Mouse (Mus musculus) CH12.LX (cell line): ENCODE results near the gene 4933402D24Rik. TPM values are rescaled to one million over a fixed set of nuclear protein-coding genes. Genes with fewer than 3 reads are reported as not detected.

Source experiments
- DNase-seq: peaks from one replicate; pipeline ENCODE4 v3.0.0-alpha.2; 2013; ENCODE audit errors: extremely low read depth
- H3K27ac ChIP-seq: 2 replicates; pipeline ENCODE4 v1.5.1; 2012; ENCODE audit warnings: low read depth, mild to moderate bottlenecking, control low read depth, moderate library complexity; ENCODE audit not compliant: insufficient read depth
- H3K27me3 ChIP-seq: replicated peaks from 2 replicates; pipeline ENCODE3; 2012; ENCODE audit warnings: inconsistent platforms
- H3K36me3 ChIP-seq, 2 experiments: replicated peaks in 1 of 2; 2 replicates each; pipeline versions ENCODE3 to v1.6.1; 2012; ENCODE audit warnings: inconsistent platforms in 1 of 2, low read length in 1 of 2, mild to moderate bottlenecking in 1 of 2, mixed read lengths in 1 of 2, moderate library complexity in 1 of 2; ENCODE audit not compliant: control insufficient read depth in 1 of 2, insufficient read depth in 1 of 2
- H3K4me1 ChIP-seq, 2 experiments: 2 replicates each; pipeline ENCODE4 v1.6.1; 2012; ENCODE audit warnings: inconsistent platforms in 1 of 2, moderate library complexity in 1 of 2; ENCODE audit not compliant: insufficient read depth in 2 of 2, control insufficient read depth in 1 of 2
- H3K4me2 ChIP-seq: 2 replicates; pipeline ENCODE4 v1.6.1; 2012; ENCODE audit warnings: low read depth, mild to moderate bottlenecking, control low read depth; ENCODE audit not compliant: poor library complexity, insufficient read depth, severe bottlenecking
- H3K4me3 ChIP-seq, 3 experiments: fragments of 150-350 bp in 1 of 3; sonication (generic) in 1 of 3; replicated peaks in 1 of 3; 2 replicates each; pipeline versions ENCODE3 to v1.5.1; 2011 to 2012; ENCODE audit warnings: low read depth in 2 of 3, low read length in 2 of 3, mild to moderate bottlenecking in 2 of 3, moderate library complexity in 2 of 3, control low read depth in 1 of 3, improper control_type of control experiment in 1 of 3, inconsistent platforms in 1 of 3, mixed read lengths in 1 of 3; ENCODE audit not compliant: poor library complexity in 1 of 3
- H3K79me2 ChIP-seq: replicated peaks from 2 replicates; pipeline ENCODE4 v1.6.1; 2012; ENCODE audit warnings: mild to moderate bottlenecking, moderate library complexity; ENCODE audit not compliant: control insufficient read depth, poor library complexity, insufficient read depth, severe bottlenecking; ENCODE audit errors: extremely low read depth
- H3K9ac ChIP-seq: 2 replicates; pipeline ENCODE4 v1.6.1; 2012; ENCODE audit warnings: low read depth, mild to moderate bottlenecking, control low read depth, moderate library complexity; ENCODE audit not compliant: insufficient read depth
- H3K9me3 ChIP-seq: replicated peaks from 2 replicates; pipeline ENCODE3; 2012; ENCODE audit warnings: low read length, inconsistent platforms, mixed read lengths
- BHLHE40 ChIP-seq: IDR thresholded peaks from 2 replicates; pipeline ENCODE4 v1.6.1; 2011; ENCODE audit warnings: mild to moderate bottlenecking, low read depth, low read length, improper control_type of control experiment
- CHD1 ChIP-seq: IDR thresholded peaks from 2 replicates; pipeline ENCODE4 v1.6.1; 2012; ENCODE audit warnings: low read depth, low read length, improper control_type of control experiment, inconsistent platforms
- E2F4 ChIP-seq: IDR thresholded peaks from 2 replicates; pipeline ENCODE4 v1.6.1; 2011; ENCODE audit warnings: low read depth, low read length, improper control_type of control experiment; ENCODE audit not compliant: insufficient replicate concordance
- ELF1 ChIP-seq: IDR thresholded peaks from 2 replicates; pipeline ENCODE4 v1.6.1; 2014; ENCODE audit warnings: low read depth, mild to moderate bottlenecking, inconsistent platforms, low read length, improper control_type of control experiment
- EP300 ChIP-seq: IDR thresholded peaks from 2 replicates; pipeline ENCODE4 v1.6.1; 2011; ENCODE audit warnings: low read length, improper control_type of control experiment
- ETS1 ChIP-seq: conservative IDR thresholded peaks from 2 replicates; pipeline ENCODE4 v1.6.1; 2012; ENCODE audit warnings: low read depth, mild to moderate bottlenecking, inconsistent platforms, low read length, improper control_type of control experiment, moderate library complexity
- GABPA ChIP-seq: IDR thresholded peaks from 2 replicates; pipeline ENCODE4 v1.6.1; 2012; ENCODE audit warnings: low read depth, low read length, improper control_type of control experiment, inconsistent platforms; ENCODE audit not compliant: insufficient replicate concordance
- IRF4 ChIP-seq: IDR thresholded peaks from 2 replicates; pipeline ENCODE4 v1.6.1; 2014; ENCODE audit warnings: low read depth, mild to moderate bottlenecking, inconsistent platforms, low read length, improper control_type of control experiment
- JUND ChIP-seq: conservative IDR thresholded peaks from 2 replicates; pipeline ENCODE4 v1.6.1; 2011; ENCODE audit warnings: low read depth, low read length, improper control_type of control experiment
- KAT2A ChIP-seq: IDR thresholded peaks from 2 replicates; pipeline ENCODE4 v1.6.1; 2012; ENCODE audit warnings: low read length, improper control_type of control experiment, inconsistent platforms; ENCODE audit not compliant: insufficient replicate concordance
- MAX ChIP-seq: IDR thresholded peaks from 2 replicates; pipeline ENCODE4 v1.6.1; 2011; ENCODE audit warnings: low read length, improper control_type of control experiment
- MAZ ChIP-seq: IDR thresholded peaks from 2 replicates; pipeline ENCODE4 v1.6.1; 2012; ENCODE audit warnings: low read depth, mild to moderate bottlenecking, inconsistent platforms, low read length, improper control_type of control experiment, moderate library complexity
- MEF2A ChIP-seq: IDR thresholded peaks from 2 replicates; pipeline ENCODE4 v1.6.1; 2014; ENCODE audit warnings: low read depth, mild to moderate bottlenecking, inconsistent platforms, low read length, improper control_type of control experiment, borderline replicate concordance
- MXI1 ChIP-seq: IDR thresholded peaks from 2 replicates; pipeline ENCODE4 v1.6.1; 2011; ENCODE audit warnings: mild to moderate bottlenecking, low read depth, low read length, improper control_type of control experiment
- MYC ChIP-seq: IDR thresholded peaks from 2 replicates; pipeline ENCODE4 v1.6.1; 2011; ENCODE audit warnings: low read depth, mild to moderate bottlenecking, improper control_type of control experiment, low read length
- NELFE ChIP-seq: IDR thresholded peaks from 2 replicates; pipeline ENCODE4 v1.6.1; 2011; ENCODE audit warnings: low read depth, low read length, improper control_type of control experiment
- NRF1 ChIP-seq: IDR thresholded peaks from 2 replicates; pipeline ENCODE4 v1.6.1; 2014; ENCODE audit warnings: low read depth, mild to moderate bottlenecking, inconsistent platforms, low read length, improper control_type of control experiment, moderate library complexity
- PAX5 ChIP-seq: IDR thresholded peaks from 2 replicates; pipeline ENCODE4 v1.6.1; 2012; ENCODE audit warnings: low read length, inconsistent platforms, mixed read lengths
- RAD21 ChIP-seq: IDR thresholded peaks from 2 replicates; pipeline ENCODE4 v1.6.1; 2011; ENCODE audit warnings: low read depth, mild to moderate bottlenecking, low read length, improper control_type of control experiment, moderate library complexity
- RCOR1 ChIP-seq: conservative IDR thresholded peaks from 2 replicates; pipeline ENCODE4 v1.6.1; 2012; ENCODE audit warnings: low read depth, mild to moderate bottlenecking, inconsistent platforms, low read length, improper control_type of control experiment
- SMC3 ChIP-seq: IDR thresholded peaks from 2 replicates; pipeline ENCODE4 v1.6.1; 2011; ENCODE audit warnings: low read depth, low read length, improper control_type of control experiment
- TBP ChIP-seq: conservative IDR thresholded peaks from 2 replicates; pipeline ENCODE4 v1.6.1; 2011; ENCODE audit warnings: low read depth, low read length, improper control_type of control experiment
- UBTF ChIP-seq: IDR thresholded peaks from 2 replicates; pipeline ENCODE4 v1.6.1; 2012; ENCODE audit warnings: low read depth, mild to moderate bottlenecking, inconsistent platforms, low read length, improper control_type of control experiment, moderate library complexity
- USF2 ChIP-seq: conservative IDR thresholded peaks from 2 replicates; pipeline ENCODE4 v1.6.1; 2011; ENCODE audit warnings: low read depth, low read length, improper control_type of control experiment
- ZC3H11A ChIP-seq: IDR thresholded peaks from 2 replicates; pipeline ENCODE4 v1.6.1; 2012; ENCODE audit warnings: low read depth, mild to moderate bottlenecking, inconsistent platforms, low read length, improper control_type of control experiment
- ZKSCAN1 ChIP-seq: IDR thresholded peaks from 2 replicates; pipeline ENCODE4 v1.6.1; 2012; ENCODE audit warnings: low read depth, inconsistent platforms, low read length, improper control_type of control experiment, borderline replicate concordance
- ZMIZ1 ChIP-seq: IDR thresholded peaks from 2 replicates; pipeline ENCODE4 v1.6.1; 2012; ENCODE audit warnings: low read depth, mild to moderate bottlenecking, inconsistent platforms, low read length, improper control_type of control experiment
- dilution Hi-C: fragments of 300-500 bp; cut with MboI; formaldehyde crosslinking; loops from 2 replicates; pipeline ENCODE4 v1.14.3; 2020; ENCODE audit warnings: low sequenced_read_pairs; ENCODE audit not compliant: extremely low pct_unique_long_range_greater_than_20kb, extremely low pct_ligation_motif_present
- in situ Hi-C: fragments of 300-500 bp; cut with MboI; formaldehyde crosslinking; loops from 3 replicates; pipeline ENCODE4 v1.14.3; 2019; ENCODE audit warnings: low sequenced_read_pairs, low pct_ligation_motif_present, low pct_unique_long_range_greater_than_20kb, mixed read lengths
- polyA plus RNA-seq: library from polyadenylated mRNA; unstranded; fragments of >175 nt; gene quantifications from 2 replicates; pipeline ENCODE4 v1.2.1, GENCODE M21; 2012; ENCODE audit warnings: low read depth; ENCODE audit not compliant: insufficient read length
- total RNA-seq, 2 experiments: library from RNA; depleted of rRNA; stranded (reverse); fragments of 300-350 nt in 1 of 2; fragments of >200 nt in 1 of 2; gene quantifications; 2 replicates each; pipeline ENCODE4 v1.2.3; 2012 to 2014

The 4933402D24Rik gene
- total and polyA plus RNA-seq, 3 experiments = not detected

DNA sequence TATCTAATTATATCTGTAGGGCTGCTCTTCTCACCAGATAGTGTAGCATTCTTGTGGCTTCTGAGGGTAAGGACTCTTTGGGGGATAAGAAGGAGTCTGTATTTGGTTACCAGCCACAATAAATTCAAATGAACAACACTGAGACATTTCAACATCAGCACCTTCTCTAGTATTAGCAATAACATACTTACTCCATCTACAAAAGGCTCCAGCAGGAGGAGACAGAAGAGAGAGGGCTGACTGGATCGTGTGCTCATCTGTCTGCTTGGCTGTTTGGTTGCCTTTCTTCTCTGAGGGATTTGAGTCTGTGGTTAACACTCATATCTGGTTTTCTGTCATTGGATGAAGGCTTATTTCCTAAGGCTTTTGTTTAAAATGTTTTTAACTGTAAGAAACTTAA is 7.3 kb upstream of the 4933402D24Rik start:
- Histone ChIP-seq H3K4me2 (no peak overlapping the region), H3K27ac (no peak overlapping the region), H3K36me3 (no peaks in the 10 kb centered on the region), H3K9me3 (no peaks in the 10 kb centered on the region)
- in situ Hi-C loops = no loop called here
- TF ChIP-seq NRF1 (no peak), ETS1 (no peak), PAX5 (no peak), E2F4 (no peak), UBTF (no peak), TBP (no peak), SMC3 (no peak), MEF2A (no peak), CHD1 (no peak), RCOR1 (no peak), MAX (no peak), ZMIZ1 (no peak), ZKSCAN1 (no peak), MXI1 (no peak), MYC (no peak), JUND (no peak), ELF1 (no peak), EP300 (no peak), KAT2A (no peak)
- TF ChIP-seq, all 38 proteins: peak for 0
- Histone ChIP-seq H3K4me1 (peaks cover 0 to 3% of the 10 kb centered on the region in 2 experiments; a peak in 1 of 4 replicates), H3K79me2 (no peaks in the 10 kb centered on the region), H3K27me3 (no peaks in the 10 kb centered on the region), H3K4me3 (no peak overlapping the region), H3K9ac (no peak overlapping the region)
- dilution Hi-C loops = no loop called here
- no peak for DNase-seq

DNA sequence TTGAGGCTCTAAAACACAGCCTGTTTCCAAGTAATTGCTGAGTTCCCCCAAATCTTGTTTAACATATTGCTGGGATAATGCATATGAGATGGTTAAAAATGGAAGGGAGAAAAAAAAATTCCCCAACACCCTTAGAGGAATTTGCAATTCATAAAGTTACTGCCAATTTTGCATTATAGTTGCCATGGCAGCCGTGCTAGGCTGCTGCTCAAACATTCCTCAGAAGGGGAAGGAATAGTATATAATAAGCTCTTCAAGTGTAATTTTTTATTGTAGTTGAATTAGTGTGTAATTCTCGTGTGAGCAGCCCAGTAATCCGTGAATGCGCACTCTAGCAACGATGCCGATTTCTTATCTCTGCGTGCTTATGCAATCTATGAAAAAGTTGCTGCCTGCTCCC is 1.2 kb upstream of the 4933402D24Rik start:
- Histone ChIP-seq H3K27ac (no peak overlapping the region), H3K4me2 (no peak overlapping the region), H3K27me3 (no peaks in the 10 kb centered on the region), H3K36me3 (no peaks in the 10 kb centered on the region), H3K9ac (no peak overlapping the region), H3K79me2 (no peaks in the 10 kb centered on the region), H3K4me3 (no peak overlapping the region), H3K4me1 (no peaks in the 10 kb centered on the region), H3K9me3 (no peaks in the 10 kb centered on the region)
- no peak for TF ChIP-seq UBTF
- TF ChIP-seq GABPA = no peak
- no peak for TF ChIP-seq ELF1
- no peak for TF ChIP-seq MEF2A
- no peak for TF ChIP-seq MAZ
- TF ChIP-seq KAT2A = no peak
- TF ChIP-seq BHLHE40 = no peak
- TF ChIP-seq MAX = no peak
- no peak for TF ChIP-seq RAD21
- no peak for TF ChIP-seq ZC3H11A
- TF ChIP-seq MYC = no peak
- TF ChIP-seq E2F4 = no peak
- TF ChIP-seq PAX5 = no peak
- no peak for TF ChIP-seq IRF4
- no peak for TF ChIP-seq USF2
- no peak for TF ChIP-seq NELFE
- TF ChIP-seq RCOR1 = no peak
- in situ Hi-C loops = no loop called here
- no peak for DNase-seq
- dilution Hi-C loops = no loop called here
